Mouse (Mus musculus) MEL (cell line): ENCODE measurements around the gene 2010109A12Rik. TPM values are rescaled to one million over a fixed set of nuclear protein-coding genes. Genes with fewer than 3 reads are reported as not detected.

Experiments
- DNase-seq: peaks from one replicate; pipeline ENCODE4 v3.0.0; 2011; ENCODE audit warnings: low read depth, low spot score
- H3K27ac ChIP-seq: 2 replicates; pipeline ENCODE4 v1.5.1; 2012; ENCODE audit warnings: low read depth, mild to moderate bottlenecking, control low read depth, low read length, moderate library complexity; ENCODE audit not compliant: control insufficient read depth
- H3K27me3 ChIP-seq, 2 experiments: fragments of 150-350 bp in 1 of 2; sonication (generic) in 1 of 2; 2 replicates each; pipeline ENCODE4 v1.6.1; 2012; ENCODE audit warnings: low read length in 2 of 2, mild to moderate bottlenecking in 2 of 2, improper control_type of control experiment in 1 of 2, moderate library complexity in 1 of 2; ENCODE audit not compliant: insufficient read depth in 2 of 2, control insufficient read depth in 1 of 2
- H3K36me3 ChIP-seq, 2 experiments: 2 replicates each; pipeline ENCODE4 v1.6.1; 2012 to 2014; ENCODE audit warnings: low read length in 2 of 2, improper control_type of control experiment in 1 of 2, inconsistent platforms in 1 of 2, mild to moderate bottlenecking in 1 of 2; ENCODE audit not compliant: insufficient read depth in 2 of 2, control insufficient read depth in 1 of 2
- H3K4me1 ChIP-seq, 2 experiments: fragments of 150-350 bp in 1 of 2; sonication (generic) in 1 of 2; 2 replicates each; pipeline ENCODE4 v1.6.1; 2012; ENCODE audit warnings: low read length in 2 of 2, improper control_type of control experiment in 1 of 2, mild to moderate bottlenecking in 1 of 2; ENCODE audit not compliant: insufficient read depth in 2 of 2, control insufficient read depth in 1 of 2
- H3K4me3 ChIP-seq, 2 experiments: fragments of 150-350 bp in 1 of 2; sonication (generic) in 1 of 2; 2 replicates each; pipeline ENCODE4 v1.5.1; 2012; ENCODE audit warnings: low read depth in 2 of 2, low read length in 2 of 2, mild to moderate bottlenecking in 2 of 2, moderate library complexity in 2 of 2, control low read depth in 1 of 2, improper control_type of control experiment in 1 of 2; ENCODE audit not compliant: control insufficient read depth in 1 of 2, insufficient read depth in 1 of 2
- H3K79me2 ChIP-seq: 2 replicates; pipeline ENCODE4 v1.6.1; 2012; ENCODE audit warnings: mild to moderate bottlenecking, low read length, moderate library complexity; ENCODE audit not compliant: control insufficient read depth, poor library complexity, insufficient read depth
- H3K9ac ChIP-seq: 2 replicates; pipeline ENCODE4 v1.6.1; 2012; ENCODE audit warnings: low read depth, mild to moderate bottlenecking, control low read depth, low read length, moderate library complexity; ENCODE audit not compliant: control insufficient read depth, poor library complexity, severe bottlenecking
- H3K9me3 ChIP-seq: fragments of 150-350 bp; sonication (generic); replicated peaks from 2 replicates; pipeline ENCODE4 v1.6.1; 2012; ENCODE audit warnings: mild to moderate bottlenecking, low read length, improper control_type of control experiment, moderate library complexity; ENCODE audit not compliant: insufficient read depth
- BHLHE40 ChIP-seq: IDR thresholded peaks from 2 replicates; pipeline ENCODE4 v1.6.1; 2012; ENCODE audit warnings: low read depth, mild to moderate bottlenecking, inconsistent platforms, low read length, improper control_type of control experiment, borderline replicate concordance
- CHD1 ChIP-seq: IDR thresholded peaks from 2 replicates; pipeline ENCODE4 v1.6.1; 2012; ENCODE audit warnings: low read depth, mild to moderate bottlenecking, inconsistent platforms, low read length, improper control_type of control experiment
- CHD2 ChIP-seq: IDR thresholded peaks from 2 replicates; pipeline ENCODE4 v1.6.1; 2011; ENCODE audit warnings: low read length, improper control_type of control experiment
- ELF1 ChIP-seq: IDR thresholded peaks from 2 replicates; pipeline ENCODE4 v1.6.1; 2014; ENCODE audit warnings: low read depth, mild to moderate bottlenecking, inconsistent platforms, low read length, improper control_type of control experiment, moderate library complexity
- EP300 ChIP-seq, 2 experiments: IDR thresholded peaks; 2 replicates each; pipeline ENCODE4 v1.6.1; 2011; ENCODE audit warnings: improper control_type of control experiment in 2 of 2, low read length in 2 of 2, low read depth in 1 of 2, mild to moderate bottlenecking in 1 of 2
- ETS1 ChIP-seq: IDR thresholded peaks from 2 replicates; pipeline ENCODE4 v1.6.1; 2012; ENCODE audit warnings: low read depth, mild to moderate bottlenecking, inconsistent platforms, low read length, improper control_type of control experiment, moderate library complexity
- GABPA ChIP-seq: IDR thresholded peaks from 2 replicates; pipeline ENCODE4 v1.6.1; 2012; ENCODE audit warnings: low read depth, mild to moderate bottlenecking, inconsistent platforms, low read length, improper control_type of control experiment, moderate library complexity
- GATA1 ChIP-seq: IDR thresholded peaks from 2 replicates; pipeline ENCODE4 v1.6.1; 2011; ENCODE audit warnings: low read depth, low read length, improper control_type of control experiment
- JUND ChIP-seq: IDR thresholded peaks from 2 replicates; pipeline ENCODE4 v1.6.1; 2011; ENCODE audit warnings: low read depth, mild to moderate bottlenecking, improper control_type of control experiment, low read length
- KAT2A ChIP-seq: conservative IDR thresholded peaks from 2 replicates; pipeline ENCODE4 v1.6.1; 2012; ENCODE audit warnings: low read depth, low read length, improper control_type of control experiment, inconsistent platforms
- MAFK ChIP-seq: IDR thresholded peaks from 2 replicates; pipeline ENCODE4 v1.6.1; 2011; ENCODE audit warnings: low read depth, mild to moderate bottlenecking, low read length, improper control_type of control experiment, borderline replicate concordance
- MXI1 ChIP-seq: IDR thresholded peaks from 2 replicates; pipeline ENCODE4 v1.6.1; 2011; ENCODE audit warnings: mild to moderate bottlenecking, low read depth, low read length, improper control_type of control experiment
- NELFE ChIP-seq: IDR thresholded peaks from 2 replicates; pipeline ENCODE4 v1.6.1; 2011; ENCODE audit warnings: low read depth, low read length, improper control_type of control experiment
- POLR2A ChIP-seq, 2 experiments: IDR thresholded peaks; 2 replicates each; pipeline ENCODE4 v1.6.1; 2011 to 2012; ENCODE audit warnings: low read length in 2 of 2, mild to moderate bottlenecking in 2 of 2, control low read depth in 1 of 2, improper control_type of control experiment in 1 of 2, low read depth in 1 of 2, moderate library complexity in 1 of 2; ENCODE audit not compliant: control insufficient read depth in 1 of 2, insufficient read depth in 1 of 2, poor library complexity in 1 of 2
- POLR2AphosphoS5 ChIP-seq: IDR thresholded peaks from 2 replicates; pipeline ENCODE4 v1.6.1; 2012; ENCODE audit warnings: low read depth, borderline replicate concordance, mild to moderate bottlenecking, inconsistent platforms, low read length, moderate library complexity, mixed read lengths
- RAD21 ChIP-seq: IDR thresholded peaks from 2 replicates; pipeline ENCODE4 v1.6.1; 2011; ENCODE audit warnings: mild to moderate bottlenecking, low read depth, low read length, improper control_type of control experiment
- SIN3A ChIP-seq: IDR thresholded peaks from 2 replicates; pipeline ENCODE4 v1.6.1; 2012; ENCODE audit warnings: low read length, improper control_type of control experiment, inconsistent platforms
- SMC3 ChIP-seq: IDR thresholded peaks from 2 replicates; pipeline ENCODE4 v1.6.1; 2011; ENCODE audit warnings: low read depth, low read length, improper control_type of control experiment
- TBP ChIP-seq: IDR thresholded peaks from 2 replicates; pipeline ENCODE4 v1.8.0; 2011; ENCODE audit warnings: low read depth, low read length, improper control_type of control experiment
- USF1 ChIP-seq: IDR thresholded peaks from 2 replicates; pipeline ENCODE4 v1.6.1; 2014; ENCODE audit warnings: low read depth, mild to moderate bottlenecking, inconsistent platforms, low read length, improper control_type of control experiment, moderate library complexity
- ZC3H11A ChIP-seq: IDR thresholded peaks from 2 replicates; pipeline ENCODE4 v1.6.1; 2012; ENCODE audit warnings: low read depth, mild to moderate bottlenecking, inconsistent platforms, low read length, improper control_type of control experiment
- ZMIZ1 ChIP-seq: IDR thresholded peaks from 2 replicates; pipeline ENCODE4 v1.6.1; 2012; ENCODE audit warnings: low read depth, mild to moderate bottlenecking, inconsistent platforms, low read length, improper control_type of control experiment, moderate library complexity
- polyA plus RNA-seq, 2 experiments: library from polyadenylated mRNA; stranded (reverse) in 1 of 2; unstranded in 1 of 2; fragments of >175 nt in 1 of 2; fragments of >200 nt in 1 of 2; gene quantifications; 2 replicates each; pipeline versions ENCODE4 v1.2.1 to v1.2.4; 2012; ENCODE audit warnings: low replicate concordance in 2 of 2, low read depth in 1 of 2; ENCODE audit not compliant: insufficient read length in 2 of 2, insufficient read depth in 1 of 2, missing spikeins in 1 of 2
- total RNA-seq: library from RNA; depleted of rRNA; stranded (reverse); fragments of 300-350 nt; gene quantifications from 2 replicates; pipeline ENCODE4 v1.2.3, GENCODE M21; 2012

Gene 2010109A12Rik
- total and polyA plus RNA-seq, 3 experiments, result 0.21 to 0.23 TPM; not detected in 1

DNA sequence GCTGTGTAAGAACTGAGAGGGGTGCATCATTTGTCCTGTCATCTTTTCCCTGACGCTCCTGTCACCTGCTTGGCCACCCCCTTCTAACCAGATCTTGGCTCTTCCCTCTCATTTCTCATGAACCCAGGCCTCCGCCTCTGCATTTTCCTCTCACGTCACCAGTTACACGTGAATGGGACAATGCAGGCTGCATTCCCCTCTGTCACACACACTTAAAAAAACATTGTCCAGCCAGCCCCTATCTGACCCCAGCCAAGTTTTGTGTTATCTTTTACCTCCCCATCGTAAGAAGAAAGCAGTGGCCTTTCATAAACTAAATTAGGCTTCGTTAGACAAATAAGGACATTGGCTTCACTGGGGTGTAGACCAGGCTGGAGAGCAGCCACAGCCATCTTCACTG, 33.8 kb upstream of the 2010109A12Rik start:
- Histone ChIP-seq H3K79me2 (no peaks in the 10 kb centered on the region), H3K9me3 (no peaks in the 10 kb centered on the region), H3K4me1 (no peaks in the 10 kb centered on the region), H3K36me3 (peaks cover 0 to 11% of the 10 kb centered on the region in 2 experiments; a peak in 2 of 4 replicates), H3K27ac (no peak overlapping the region), H3K9ac (no peak overlapping the region), H3K27me3 (no peaks in the 10 kb centered on the region), H3K4me3 (no peak overlapping the region)
- no peak for DNase-seq
- no peak for TF ChIP-seq RAD21
- no peak for TF ChIP-seq CHD1
- no peak for TF ChIP-seq POLR2A (IDR thresholded peaks at IDR 0.05; ENCODE audit: control insufficient read depth in 1 of 2, insufficient read depth in 1 of 2, low read depth in 1 of 2, low read length in 2 of 2, poor library complexity in 1 of 2)
- no peak for TF ChIP-seq SIN3A
- no peak for TF ChIP-seq ZC3H11A
- no peak for TF ChIP-seq ZMIZ1
- TF ChIP-seq CHD2, result no peak
- TF ChIP-seq JUND, result no peak
- no peak for TF ChIP-seq GATA1
- TF ChIP-seq POLR2AphosphoS5, result no peak
- no peak for TF ChIP-seq TBP
- no peak for TF ChIP-seq SMC3
- TF ChIP-seq ETS1, result no peak
- no peak for TF ChIP-seq BHLHE40

DNA sequence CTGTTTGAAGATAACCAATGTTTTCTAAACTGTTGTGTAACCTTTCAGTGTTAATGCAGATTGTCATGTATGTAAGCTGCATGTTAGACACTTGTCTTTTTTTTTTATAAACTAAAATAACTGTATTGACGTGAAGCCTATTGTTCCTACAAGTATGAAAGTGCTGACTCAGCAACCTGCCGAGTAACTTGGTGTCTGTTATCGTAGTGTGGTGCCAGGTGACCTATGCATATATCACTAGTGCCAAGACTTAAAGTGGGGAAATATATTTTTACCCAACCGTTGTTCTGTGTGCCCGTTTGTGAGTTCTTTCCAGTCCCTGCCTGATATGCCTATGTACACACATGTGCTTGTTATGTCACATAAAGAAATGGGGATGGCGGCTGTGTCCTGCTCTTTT, 31.6 kb upstream of the 2010109A12Rik start:
- no peaks in the 10 kb centered on the region for H3K27me3 ChIP-seq
- H3K36me3 ChIP-seq, result peaks cover 0 to 5% of the 10 kb centered on the region in 2 experiments; a peak in 2 of 4 replicates
- no peak overlapping the region for H3K27ac ChIP-seq
- H3K9ac ChIP-seq, result no peak overlapping the region
- no peaks in the 10 kb centered on the region for H3K9me3 ChIP-seq
- DNase-seq, result no peak
- H3K79me2 ChIP-seq, result no peaks in the 10 kb centered on the region
- H3K4me1 ChIP-seq, result no peaks in the 10 kb centered on the region
- no peak overlapping the region for H3K4me3 ChIP-seq
- TF ChIP-seq JUND (no peak), MAFK (peak; percentile 98)

DNA sequence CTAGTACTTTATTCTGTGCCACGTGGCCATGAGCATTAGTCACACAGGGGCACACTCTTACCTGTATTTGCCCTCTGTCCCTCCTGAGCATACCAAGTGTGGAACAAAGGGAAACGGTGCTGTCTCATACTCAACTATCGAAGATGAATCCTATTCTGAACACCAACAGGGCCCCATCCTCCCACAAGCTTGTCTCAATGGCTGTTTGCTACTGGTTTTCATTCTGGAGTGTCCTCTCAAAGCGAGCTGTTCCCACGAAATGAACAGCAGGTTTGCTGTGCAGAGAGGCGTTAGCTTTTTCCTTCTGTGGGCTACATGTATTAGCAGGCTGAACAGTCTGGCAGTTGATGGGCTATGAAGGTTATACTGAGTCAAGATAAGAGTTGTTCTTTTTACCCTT, 27.7 kb upstream of the 2010109A12Rik start:
- Histone ChIP-seq H3K36me3 (peaks cover 0 to 3% of the 10 kb centered on the region in 2 experiments; a peak in 2 of 4 replicates), H3K9me3 (no peaks in the 10 kb centered on the region), H3K4me3 (no peak overlapping the region), H3K4me1 (no peaks in the 10 kb centered on the region), H3K27ac (no peak overlapping the region), H3K9ac (no peak overlapping the region), H3K79me2 (no peaks in the 10 kb centered on the region), H3K27me3 (no peaks in the 10 kb centered on the region)
- no peak for TF ChIP-seq MXI1
- TF ChIP-seq KAT2A, result no peak
- TF ChIP-seq POLR2A (IDR thresholded peaks at IDR 0.05; ENCODE audit: control insufficient read depth in 1 of 2, insufficient read depth in 1 of 2, low read depth in 1 of 2, low read length in 2 of 2, poor library complexity in 1 of 2), result no peak
- TF ChIP-seq USF1, result no peak
- no peak for TF ChIP-seq NELFE
- TF ChIP-seq ELF1, result no peak
- TF ChIP-seq RAD21, result no peak
- no peak for TF ChIP-seq SIN3A
- no peak for TF ChIP-seq JUND
- no peak for TF ChIP-seq MAFK
- TF ChIP-seq GABPA, result no peak
- no peak for TF ChIP-seq EP300 (IDR thresholded peaks at IDR 0.05; ENCODE audit: low read depth in 1 of 2, low read length in 2 of 2)
- DNase-seq, result no peak
